Mouse (Mus musculus): ENCODE results near the gene Tnfrsf13b.
"Not testable (repeated sequence)": the region's sequence is repeated elsewhere in the genome, so short reads cannot be mapped to it uniquely, and the experiment has no call there.

Gene Tnfrsf13b

GRCm38 (mm10) chr11:61127421-61128055 is 983 bp downstream of the Tnfrsf13b start:
- no peak for DNase-seq (ENCODE audit: low spot score in 2 of 2)

DNA sequence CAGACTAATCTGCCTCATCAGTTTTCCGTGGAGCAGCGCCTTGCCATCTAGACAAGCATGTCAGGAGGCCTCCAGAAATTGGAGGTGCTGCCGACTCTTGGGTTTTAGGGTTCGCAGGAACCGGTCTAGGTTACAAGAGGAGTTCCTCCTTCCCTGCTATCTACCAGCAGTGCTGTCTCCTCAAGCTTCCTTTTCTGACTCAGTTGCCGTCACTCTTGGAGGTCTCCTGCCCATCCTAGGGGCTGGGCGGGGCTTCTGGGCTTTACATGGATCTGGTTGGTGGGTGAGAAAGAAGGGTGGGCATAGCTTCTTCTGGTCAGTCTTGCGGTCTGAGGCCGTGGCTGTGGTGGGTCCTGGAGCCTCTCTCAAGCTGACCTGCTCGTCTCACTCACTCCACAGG is 2.8 kb downstream of the Tnfrsf13b start:
- no peak for DNase-seq (ENCODE audit: low spot score in 2 of 2)

DNA sequence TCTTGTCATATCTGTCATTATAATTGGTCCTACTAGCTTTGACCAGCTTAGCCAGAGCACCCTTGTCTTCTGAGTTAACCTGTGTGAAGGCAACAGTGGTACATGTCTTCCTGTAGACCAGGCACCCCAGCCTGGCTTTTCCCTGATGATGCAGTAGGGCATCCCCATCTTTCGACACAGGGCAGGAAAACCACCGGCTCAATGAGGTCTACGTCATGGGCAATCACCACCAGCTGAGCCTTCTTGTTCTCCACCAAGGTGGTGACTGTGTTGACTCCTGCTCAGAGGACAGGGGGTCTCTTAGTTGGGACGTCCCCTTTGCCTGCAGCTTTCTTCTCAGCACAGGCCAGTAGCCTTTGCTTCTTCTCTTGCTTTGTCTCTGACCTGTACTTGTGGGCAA is 4.1 kb downstream of the Tnfrsf13b start:
- DNase-seq (ENCODE audit: low spot score in 2 of 2): not testable (repeated sequence)

- no peak for DNase-seq (ENCODE audit: low spot score in 2 of 2)
Measured at GRCm38 (mm10) chr11:61132943-61133342, 6.4 kb downstream of the Tnfrsf13b start.

DNA sequence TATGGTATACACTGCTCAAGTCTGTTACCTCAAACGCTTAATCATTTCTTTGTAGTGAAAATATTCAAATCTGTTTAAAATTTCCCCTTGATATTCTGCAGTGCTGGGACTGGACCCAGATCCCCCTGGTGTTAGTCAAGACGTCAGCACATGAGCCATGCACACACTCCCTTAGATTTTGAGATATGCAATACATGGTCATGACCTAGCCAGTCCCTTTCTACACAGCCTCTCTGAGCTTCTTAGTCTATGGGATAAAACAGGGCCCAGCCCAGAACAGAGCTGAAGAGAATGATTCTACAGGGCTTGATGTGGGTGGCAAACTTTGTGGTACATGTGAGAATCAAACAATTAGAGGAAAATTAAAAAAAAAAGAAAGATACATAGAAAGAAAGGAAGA is 15.1 kb downstream of the Tnfrsf13b start:
- DNase-seq (ENCODE audit: low spot score in 2 of 2): no peak

DNA sequence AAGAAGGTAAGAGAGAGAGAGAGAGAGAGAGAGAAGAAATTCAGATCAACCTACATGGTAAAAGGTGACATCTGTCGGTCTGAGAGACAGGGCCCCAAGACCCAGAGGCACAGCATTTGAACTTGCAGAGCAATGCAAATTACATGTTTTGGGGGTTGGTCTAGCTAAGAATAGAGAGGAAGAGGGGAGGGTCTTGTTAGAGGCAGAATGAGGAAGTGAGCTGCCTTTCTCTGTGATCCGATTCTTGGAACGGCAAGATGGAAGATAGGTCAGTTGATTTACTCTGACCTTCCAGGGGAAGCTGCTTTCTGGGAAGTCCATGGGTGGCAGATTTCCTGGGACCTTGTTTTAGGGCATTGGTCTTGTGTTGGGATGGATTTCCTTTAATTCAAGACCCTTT is 15.7 kb downstream of the Tnfrsf13b start:
- no peak for DNase-seq (ENCODE audit: low spot score in 2 of 2)

- no peak for DNase-seq (ENCODE audit: low spot score in 2 of 2)
Measured at GRCm38 (mm10) chr11:61142941-61143530, 16.5 kb downstream of the Tnfrsf13b start.

GRCm38 (mm10) chr11:61143564-61144469 is 17.3 kb downstream of the Tnfrsf13b start:
- no peak for DNase-seq (ENCODE audit: low spot score in 2 of 2)

- no peak for DNase-seq (ENCODE audit: low spot score in 2 of 2)
Measured at GRCm38 (mm10) chr11:61145551-61145950, 19.0 kb downstream of the Tnfrsf13b start.

DNA sequence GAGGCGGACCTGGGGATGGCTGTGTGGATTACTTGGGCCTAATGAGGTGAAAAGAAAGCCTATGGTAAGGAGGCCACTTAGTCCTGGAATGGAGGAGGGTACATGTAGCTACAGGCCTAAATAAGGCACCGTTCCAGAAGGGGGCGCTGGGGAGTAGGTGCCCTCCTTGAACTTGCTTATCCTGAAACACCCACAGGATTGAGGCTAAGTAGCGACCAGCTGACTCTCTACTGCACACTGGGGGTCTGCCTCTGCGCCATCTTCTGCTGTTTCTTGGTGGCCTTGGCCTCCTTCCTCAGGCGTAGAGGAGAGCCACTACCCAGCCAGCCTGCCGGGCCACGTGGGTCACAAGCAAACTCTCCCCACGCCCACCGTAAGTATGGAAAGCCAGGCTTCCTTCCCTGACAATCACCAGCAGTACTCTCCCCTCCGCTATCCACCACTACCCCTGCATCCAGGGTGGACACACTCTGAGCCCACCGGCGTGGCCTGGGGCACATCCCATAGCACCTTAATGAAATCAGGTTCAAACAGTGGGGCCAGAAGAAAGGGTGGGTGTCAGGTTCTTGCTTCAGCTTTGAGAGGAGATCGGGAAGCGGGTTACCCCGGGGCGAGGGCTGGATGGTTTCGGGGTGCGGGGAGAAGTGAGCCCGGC is 20.2 kb downstream of the Tnfrsf13b start:
- no peak for DNase-seq (ENCODE audit: low spot score in 2 of 2)

DNA sequence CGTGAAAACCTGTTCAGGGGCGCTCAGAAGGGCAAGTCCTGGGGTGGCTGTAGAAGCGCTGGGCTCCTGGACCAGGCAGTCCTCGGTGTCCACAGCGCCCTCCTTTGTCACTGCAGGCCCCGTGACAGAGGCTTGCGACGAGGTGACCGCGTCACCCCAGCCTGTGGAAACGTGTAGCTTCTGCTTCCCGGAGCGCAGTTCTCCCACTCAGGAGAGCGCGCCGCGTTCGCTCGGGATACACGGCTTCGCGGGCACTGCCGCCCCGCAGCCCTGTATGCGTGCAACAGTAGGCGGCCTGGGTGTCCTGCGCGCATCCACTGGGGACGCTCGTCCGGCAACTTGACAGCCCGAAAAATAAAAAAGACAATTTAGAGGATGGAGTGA is 20.7 kb downstream of the Tnfrsf13b start:
- peak; percentile 50 to 54 for DNase-seq (ENCODE audit: low spot score in 2 of 2)

GRCm38 (mm10) chr11:61150233-61151001 is 23.9 kb downstream of the Tnfrsf13b start:
- no peak for DNase-seq (ENCODE audit: low spot score in 2 of 2)

DNA sequence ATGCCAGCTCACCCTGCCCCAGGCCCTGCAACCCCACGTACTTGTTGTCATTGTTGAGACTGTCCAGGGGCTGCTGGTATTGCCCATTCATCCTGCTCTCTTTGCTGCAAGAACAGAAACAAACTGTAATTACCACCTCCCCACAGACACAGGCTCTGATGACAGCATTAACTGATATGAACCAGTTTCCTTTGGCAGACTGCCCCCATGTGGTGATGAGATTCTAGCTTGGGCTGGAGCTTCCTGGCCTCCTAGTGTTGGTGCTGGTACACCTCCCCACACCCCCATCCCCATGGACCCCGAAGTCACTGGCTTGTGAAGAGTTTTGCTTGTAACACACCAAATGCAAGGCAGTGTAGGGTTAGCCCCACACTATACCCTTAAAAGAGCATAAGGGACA is 29.2 kb downstream of the Tnfrsf13b start:
- peak; percentile 46 to 61 for DNase-seq (ENCODE audit: low spot score in 2 of 2)

DNA sequence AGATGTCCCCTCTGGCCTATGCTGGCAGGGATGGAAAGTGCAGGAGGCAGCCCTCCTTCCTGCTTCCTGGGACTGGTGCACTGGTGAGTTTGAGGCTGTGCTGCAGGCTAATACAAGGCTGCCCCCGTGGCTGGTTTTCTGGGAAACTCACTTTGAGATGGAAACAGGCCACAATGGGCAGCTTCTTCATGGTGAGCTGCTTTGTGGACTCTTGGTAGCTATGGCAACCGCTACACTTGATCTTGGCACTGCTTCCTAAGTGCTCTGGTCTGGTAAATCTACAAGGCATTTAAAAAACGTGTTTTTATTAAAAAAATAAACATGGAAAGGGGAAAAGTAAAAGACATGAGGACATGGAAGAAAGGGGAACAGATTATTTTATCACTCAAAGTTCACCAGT is 31.6 kb downstream of the Tnfrsf13b start:
- DNase-seq (ENCODE audit: low spot score in 2 of 2): no peak

GRCm38 (mm10) chr11:61159796-61160732 is 33.5 kb downstream of the Tnfrsf13b start:
- DNase-seq (ENCODE audit: low spot score in 2 of 2): no peak

GRCm38 (mm10) chr11:61161121-61161520 is 34.6 kb downstream of the Tnfrsf13b start:
- no peak for DNase-seq (ENCODE audit: low spot score in 2 of 2)

DNA sequence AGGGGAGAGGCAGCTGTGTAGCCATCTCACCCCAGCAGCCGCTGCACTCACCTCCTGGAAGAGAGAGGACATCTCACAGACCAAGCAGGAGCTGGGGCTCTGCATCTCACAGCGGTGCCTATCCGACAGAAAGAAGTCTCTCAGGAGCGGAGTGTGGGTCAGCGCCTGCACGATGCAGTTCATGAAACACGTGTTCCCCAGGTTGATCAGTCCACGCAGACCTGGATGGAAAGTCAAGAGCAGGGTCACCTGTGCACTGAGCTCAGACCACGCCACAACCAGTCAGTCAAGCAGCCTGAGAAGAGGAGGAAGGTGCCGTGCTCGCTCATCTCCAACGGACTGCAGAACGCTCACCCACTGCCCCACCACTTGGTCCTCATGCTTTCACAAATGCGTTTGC is 36.2 kb downstream of the Tnfrsf13b start:
- DNase-seq (ENCODE audit: low spot score in 2 of 2): no peak

DNA sequence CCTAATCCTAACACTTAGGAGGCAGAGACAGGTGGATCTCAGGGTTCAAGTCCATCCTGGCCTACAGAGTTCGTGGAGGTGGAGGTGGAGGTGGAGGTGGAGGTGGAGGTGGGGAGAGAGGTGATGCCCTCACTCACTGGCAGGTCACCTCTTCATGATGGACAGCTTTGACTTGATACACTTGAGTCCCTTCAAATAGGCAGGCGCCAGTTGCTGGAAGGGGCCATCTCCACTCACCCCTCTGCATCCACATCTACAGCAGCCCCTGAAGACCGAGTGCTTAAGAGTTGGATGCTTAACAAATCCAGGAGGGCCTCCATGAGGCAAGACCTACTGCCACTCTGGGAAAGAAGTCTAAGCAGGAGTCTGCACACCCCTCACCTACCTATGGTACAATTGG is 36.8 kb downstream of the Tnfrsf13b start:
- DNase-seq (ENCODE audit: low spot score in 2 of 2): no peak

- no peak for DNase-seq (ENCODE audit: low spot score in 2 of 2)
Measured at GRCm38 (mm10) chr11:61164366-61164765, 37.8 kb downstream of the Tnfrsf13b start.

DNA sequence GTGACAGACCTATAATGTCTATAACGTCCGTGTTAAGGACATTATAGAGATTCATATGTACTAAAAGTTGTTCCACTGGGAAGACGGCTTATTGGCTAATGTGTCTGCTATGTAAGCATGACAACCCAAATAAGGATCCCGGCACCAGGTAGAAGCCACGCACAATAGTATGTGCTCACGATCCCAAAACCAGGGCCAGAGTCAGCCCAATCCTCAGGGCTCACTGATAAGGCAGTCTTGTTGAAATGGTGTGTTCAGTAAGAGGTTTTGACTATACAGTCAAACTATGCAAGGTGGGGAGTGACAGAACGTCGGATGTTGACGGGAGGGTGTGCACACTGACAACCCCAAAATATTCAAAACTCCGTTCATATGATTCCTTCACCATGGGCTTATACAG is 38.3 kb downstream of the Tnfrsf13b start:
- no peak for DNase-seq (ENCODE audit: low spot score in 2 of 2)
